Mouse (Mus musculus): Measurements from ENCODE around the gene Rragd.

GRCm38 (mm10) chr4:33033515-33033914 lies 50.7 kb downstream of the Rragd start:
- TF ChIP-seq CTCF (IDR thresholded peaks at IDR 0.05; ENCODE audit: borderline replicate concordance, insufficient read depth, low read depth, low read length), result no peak
- no peak for TF ChIP-seq POLR2A (IDR thresholded peaks at IDR 0.05; ENCODE audit: borderline replicate concordance, insufficient read depth, low read length)
